Mouse (Mus musculus) intestine, embryonic 16.5 days (tissue): ENCODE measurements around the gene Mast4. TPM values are rescaled to one million over a fixed set of nuclear protein-coding genes. Genes with fewer than 3 reads are reported as not detected.

ENCODE experiments used
- ATAC-seq: fragments of 200-750 bp; cut with Nextera tagmentation; 2 replicates; pipeline ENCODE4 v1.8.0; 2017; ENCODE audit warnings: moderate TSS enrichment, moderate library complexity
- H3K27ac ChIP-seq: fragments of 300-500 bp; sonication (generic); 2 replicates; pipeline ENCODE4 v1.5.1; 2014; ENCODE audit warnings: mild to moderate bottlenecking, low read length
- H3K27me3 ChIP-seq: fragments of 300-500 bp; sonication (generic); replicated peaks from 2 replicates; pipeline ENCODE4 v1.6.1; 2014; ENCODE audit warnings: low read length, control low read depth, mixed read lengths; ENCODE audit not compliant: control insufficient read depth, insufficient read depth
- H3K36me3 ChIP-seq: fragments of 300-500 bp; sonication (generic); 2 replicates; pipeline ENCODE4 v1.6.1; 2014; ENCODE audit warnings: low read length, control low read depth; ENCODE audit not compliant: control insufficient read depth, insufficient read depth
- H3K4me1 ChIP-seq: fragments of 300-500 bp; sonication (generic); 2 replicates; pipeline ENCODE4 v1.6.1; 2014; ENCODE audit warnings: low read length, control low read depth, mixed read lengths; ENCODE audit not compliant: control insufficient read depth, insufficient read depth
- H3K4me2 ChIP-seq: fragments of 300-500 bp; sonication (generic); 2 replicates; pipeline ENCODE4 v1.6.1; 2014; ENCODE audit warnings: low read depth, low read length, control low read depth
- H3K4me3 ChIP-seq: fragments of 300-500 bp; sonication (generic); 2 replicates; pipeline ENCODE4 v1.5.1; 2014; ENCODE audit warnings: mild to moderate bottlenecking, low read length
- H3K9ac ChIP-seq: fragments of 300-500 bp; sonication (generic); 2 replicates; pipeline ENCODE4 v1.6.1; 2014; ENCODE audit warnings: low read depth, low read length
- H3K9me3 ChIP-seq: fragments of 300-500 bp; sonication (generic); 2 replicates; pipeline ENCODE4 v1.6.1; 2016; ENCODE audit warnings: low read length, control low read depth; ENCODE audit not compliant: control insufficient read depth
- WGBS: fragments of 180-500 bp; shearing (Covaris S2); extraction: QIAGEN DNeasy Blood & Tissue Kit; methylation state at CpG from one replicate; pipeline ENCODE4 v1.1.7; 2014; 5-methylcytosine and 5-hydroxymethylcytosine counted together
- polyA plus RNA-seq: library from polyadenylated mRNA; unstranded; fragments of >200 nt; fragmentation: Nextera tagmentation; extraction: Ambion mirVana; gene quantifications from 2 replicates; pipeline ENCODE4 v1.2.1, GENCODE M21; 2015

The Mast4 gene
- polyA plus RNA-seq, 1 experiment from 2014 or later = 15.1 TPM

DNA sequence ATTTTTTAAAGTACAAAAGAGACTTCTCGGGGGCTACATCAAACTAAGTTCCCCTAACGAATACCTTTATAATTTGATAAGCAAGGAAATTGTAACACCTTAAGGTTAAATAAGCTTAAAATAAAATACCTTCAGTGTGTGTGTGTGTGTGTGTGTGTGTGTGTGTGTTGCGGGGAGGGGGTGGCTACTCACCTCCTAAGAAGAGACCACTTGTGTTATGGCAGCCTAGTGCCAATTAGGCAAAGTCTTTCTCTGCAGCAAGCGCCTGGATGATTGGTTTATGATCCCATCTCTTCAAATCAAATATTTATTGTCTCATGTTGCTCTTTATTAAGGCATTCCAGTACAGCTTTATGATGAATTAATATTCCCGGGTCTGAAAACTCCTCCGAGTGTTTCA lies 81.2 kb downstream of the Mast4 start:
- H3K9me3 ChIP-seq = no peaks in the 10 kb centered on the region
- no peak overlapping the region for H3K4me3 ChIP-seq
- no peak overlapping the region for H3K27ac ChIP-seq
- no peak overlapping the region for H3K9ac ChIP-seq
- WGBS = 87% methylated on average over 6 of the region's 6 CpGs
- H3K36me3 ChIP-seq = no peaks in the 10 kb centered on the region
- H3K4me2 ChIP-seq = no peak overlapping the region
- 0 out of 2 replicates have a peak, but pooled peaks cover under 1% of the 10 kb centered on the region for H3K4me1 ChIP-seq
- no peaks in the 10 kb centered on the region for H3K27me3 ChIP-seq
- no peak for ATAC-seq

GRCm38 (mm10) chr13:103248102-103249054 lies 85.9 kb downstream of the Mast4 start:
- no peaks in the 10 kb centered on the region for H3K36me3 ChIP-seq
- 0 out of 2 replicates have a peak, but pooled peaks cover 5% of the 10 kb centered on the region for H3K4me1 ChIP-seq
- H3K9me3 ChIP-seq = no peaks in the 10 kb centered on the region
- H3K27me3 ChIP-seq = no peaks in the 10 kb centered on the region
- no peak overlapping the region for H3K4me3 ChIP-seq
- ATAC-seq = no peak
- H3K4me2 ChIP-seq = no peak overlapping the region
- WGBS = 41% methylated on average over 14 of the region's 14 CpGs
- no peak overlapping the region for H3K27ac ChIP-seq
- no peak overlapping the region for H3K9ac ChIP-seq

- Histone ChIP-seq H3K4me1 (0 out of 2 replicates have a peak, but pooled peaks cover 5% of the 10 kb centered on the region), H3K27ac (no peak overlapping the region), H3K4me2 (no peak overlapping the region), H3K36me3 (no peaks in the 10 kb centered on the region), H3K9ac (no peak overlapping the region), H3K27me3 (no peaks in the 10 kb centered on the region), H3K4me3 (no peak overlapping the region), H3K9me3 (no peaks in the 10 kb centered on the region)
- peak; percentile 76 for ATAC-seq
- WGBS = 73% methylated on average over 5 of the region's 5 CpGs
These were observed 87.2 kb downstream of the Mast4 start for GRCm38 (mm10) chr13:103246973-103247718.

GRCm38 (mm10) chr13:103245431-103245830 lies 88.9 kb downstream of the Mast4 start:
- no peaks in the 10 kb centered on the region for H3K9me3 ChIP-seq
- no peak overlapping the region for H3K27ac ChIP-seq
- ATAC-seq = no peak
- no peaks in the 10 kb centered on the region for H3K36me3 ChIP-seq
- no peak overlapping the region for H3K9ac ChIP-seq
- H3K27me3 ChIP-seq = no peaks in the 10 kb centered on the region
- H3K4me3 ChIP-seq = no peak overlapping the region
- H3K4me1 ChIP-seq = 0 out of 2 replicates have a peak, but pooled peaks cover 5% of the 10 kb centered on the region
- no peak overlapping the region for H3K4me2 ChIP-seq
- WGBS = 89% methylated on average over 5 of the region's 5 CpGs

- ATAC-seq = no peak
- WGBS = 55% methylated on average over 4 of the region's 4 CpGs
- H3K9me3 ChIP-seq = no peaks in the 10 kb centered on the region
- H3K27me3 ChIP-seq = no peaks in the 10 kb centered on the region
- H3K4me2 ChIP-seq = no peak overlapping the region
- H3K4me3 ChIP-seq = no peak overlapping the region
- no peak overlapping the region for H3K27ac ChIP-seq
- H3K36me3 ChIP-seq = no peaks in the 10 kb centered on the region
- no peak overlapping the region for H3K9ac ChIP-seq
- 0 out of 2 replicates have a peak, but pooled peaks cover 5% of the 10 kb centered on the region for H3K4me1 ChIP-seq
These were observed 90.2 kb downstream of the Mast4 start for GRCm38 (mm10) chr13:103244053-103244452.

- WGBS = 91% methylated on average over 4 of the region's 4 CpGs
- no peak for ATAC-seq
- Histone ChIP-seq H3K36me3 (no peaks in the 10 kb centered on the region), H3K4me2 (no peak overlapping the region), H3K4me3 (no peak overlapping the region), H3K4me1 (no peaks in the 10 kb centered on the region), H3K27me3 (no peaks in the 10 kb centered on the region), H3K9ac (no peak overlapping the region), H3K9me3 (no peaks in the 10 kb centered on the region), H3K27ac (no peak overlapping the region)
These were observed 93.2 kb downstream of the Mast4 start for GRCm38 (mm10) chr13:103241092-103241491.

DNA sequence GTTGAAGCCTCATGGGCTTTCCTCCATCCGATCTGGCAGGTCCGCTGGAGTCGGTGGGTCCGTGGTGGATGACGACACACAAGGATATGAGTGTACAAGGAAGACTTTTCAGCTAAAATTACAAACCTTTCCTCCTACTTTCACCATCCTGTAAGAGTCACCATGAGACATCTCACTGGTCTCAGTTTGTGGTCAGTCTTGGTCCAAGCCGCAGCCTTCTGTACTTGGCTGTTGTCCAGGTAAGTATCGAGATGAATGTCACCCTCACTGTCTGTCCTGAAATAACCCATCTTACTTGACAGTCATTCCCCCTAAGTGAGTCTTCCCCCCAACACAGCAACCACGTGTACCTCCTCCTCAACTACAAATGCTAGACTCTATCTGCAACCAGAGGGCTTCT lies 94.6 kb downstream of the Mast4 start:
- Histone ChIP-seq H3K27ac (no peak overlapping the region), H3K4me2 (no peak overlapping the region), H3K9me3 (no peaks in the 10 kb centered on the region), H3K4me1 (no peaks in the 10 kb centered on the region), H3K9ac (no peak overlapping the region), H3K36me3 (no peaks in the 10 kb centered on the region), H3K4me3 (no peak overlapping the region), H3K27me3 (no peaks in the 10 kb centered on the region)
- WGBS = 86% methylated on average over 8 of the region's 8 CpGs
- no peak for ATAC-seq

DNA sequence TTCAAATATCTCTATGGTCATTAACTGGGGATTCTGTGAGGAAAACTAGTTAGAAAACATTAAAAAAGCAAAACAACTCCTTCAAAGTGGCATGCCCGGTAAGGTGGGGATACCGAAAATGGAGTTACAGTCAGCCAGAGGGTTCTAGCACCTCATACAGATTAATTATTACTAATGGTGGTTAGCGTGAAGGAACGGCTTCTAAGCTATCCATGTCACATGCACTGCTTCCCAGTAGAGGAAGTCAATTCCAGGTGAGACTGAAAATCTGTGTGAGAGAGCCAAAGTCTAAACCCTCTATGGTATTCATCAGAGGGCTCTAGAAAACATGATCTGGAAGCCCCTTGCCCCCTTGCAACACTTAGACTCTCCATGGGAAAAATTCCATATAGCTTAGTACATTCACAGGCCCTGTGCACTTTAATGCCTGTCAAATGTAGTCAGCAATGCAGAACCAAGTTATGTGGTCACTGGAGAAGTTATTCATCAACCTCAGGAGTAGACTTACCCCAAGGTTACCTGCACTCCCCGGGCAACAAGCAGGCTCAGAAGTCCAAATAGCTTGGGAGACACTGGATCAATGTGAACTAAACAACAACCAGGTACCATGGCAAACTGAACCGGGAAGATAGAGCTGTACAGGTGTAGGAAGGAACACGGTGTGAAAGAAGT lies 96.1 kb downstream of the Mast4 start:
- no peaks in the 10 kb centered on the region for H3K4me1 ChIP-seq
- no peak overlapping the region for H3K4me3 ChIP-seq
- WGBS = 87% methylated on average over 7 of the region's 7 CpGs
- no peak overlapping the region for H3K27ac ChIP-seq
- no peaks in the 10 kb centered on the region for H3K9me3 ChIP-seq
- no peak overlapping the region for H3K9ac ChIP-seq
- H3K27me3 ChIP-seq = no peaks in the 10 kb centered on the region
- no peak overlapping the region for H3K4me2 ChIP-seq
- ATAC-seq = no peak
- H3K36me3 ChIP-seq = no peaks in the 10 kb centered on the region

DNA sequence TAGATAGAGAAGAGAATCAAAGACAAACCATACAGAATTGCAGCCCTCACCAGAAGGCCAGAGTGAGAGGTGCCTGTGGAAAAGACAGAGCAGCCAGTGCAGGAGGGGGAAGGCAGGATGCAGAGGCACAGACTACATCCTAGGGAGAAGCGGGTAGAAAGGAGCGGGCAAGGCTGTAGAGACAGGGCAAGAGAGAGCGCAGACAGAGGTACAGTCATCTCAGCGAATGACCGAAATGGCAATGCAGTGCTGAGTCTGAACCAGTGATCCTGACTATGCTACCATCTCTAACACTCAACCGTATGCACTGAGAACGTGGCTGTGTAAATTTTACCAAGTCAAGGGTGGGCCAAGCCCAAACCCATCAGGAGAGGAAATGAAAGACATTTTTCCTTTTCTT lies 102.1 kb downstream of the Mast4 start:
- no peak for ATAC-seq
- no peaks in the 10 kb centered on the region for H3K36me3 ChIP-seq
- no peaks in the 10 kb centered on the region for H3K4me1 ChIP-seq
- H3K27ac ChIP-seq = no peak overlapping the region
- H3K9me3 ChIP-seq = no peaks in the 10 kb centered on the region
- H3K4me2 ChIP-seq = no peak overlapping the region
- no peak overlapping the region for H3K9ac ChIP-seq
- H3K27me3 ChIP-seq = no peaks in the 10 kb centered on the region
- no peak overlapping the region for H3K4me3 ChIP-seq
- WGBS = 90% methylated on average over 7 of the region's 7 CpGs
